Comparison of ENCODE assay signal across 8 mouse cellular contexts in the genomic region with DNA sequence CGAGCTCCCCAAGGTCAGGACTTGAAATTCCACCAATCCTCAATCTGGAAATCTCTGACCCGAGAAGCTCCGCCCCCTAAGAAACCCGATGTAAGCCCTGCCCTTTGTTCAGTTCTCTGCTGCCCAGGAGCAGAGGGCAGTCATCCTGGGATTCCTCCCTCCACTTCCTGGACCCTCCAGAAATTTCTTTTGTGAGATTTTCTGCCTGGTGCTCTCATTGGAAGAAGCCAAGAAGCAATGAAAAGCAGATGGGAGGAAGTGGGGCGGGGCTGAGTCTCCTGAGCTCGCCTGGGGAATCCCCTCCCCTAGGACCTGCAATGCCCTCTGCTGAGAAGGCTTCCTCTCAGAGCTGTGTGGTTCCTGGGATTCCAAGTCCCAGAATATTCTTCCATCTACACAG. TPM values are rescaled to one million over a fixed set of nuclear protein-coding genes. Genes with fewer than 3 reads are reported as not detected.
DNase-seq lines count a peak whose midpoint lies in the region; ATAC-seq and TF ChIP-seq lines count a peak whose summit lies in the region.
"Had no signal": no experiment of that assay in that cellular context is flagged by ENCODE, and none has a peak within 500 bp of the region (broad histone marks: within the 10 kb centered on the region; RNA-seq: fewer than 3 reads in every experiment).

No protein-coding gene starts in this region.

- in situ Hi-C loops in CH12.LX (cut with MboI; ENCODE audit: low pct_ligation_motif_present, low pct_unique_long_range_greater_than_20kb, low sequenced_read_pairs), result no loop called here

- TF ChIP-seq EP300 in CH12.LX (IDR thresholded peaks at IDR 0.05; ENCODE audit: low read length), result peak; percentile 43; the same call in 1 of the 2 replicates

- H3K27ac ChIP-seq in CH12.LX (ENCODE audit: insufficient read depth, low read depth), result no peak overlapping the region
- no peak overlapping the region for H3K27ac ChIP-seq in kidney, embryonic 15.5 days
- H3K27ac ChIP-seq: hindbrain, embryonic 15.5 days had no signal

- H3K9ac ChIP-seq in CH12.LX (ENCODE audit: insufficient read depth, low read depth), result peak overlapping the region; percentile 32; the same call in 1 of the 2 replicates
- H3K9ac ChIP-seq in kidney, embryonic 15.5 days, result no peak overlapping the region
- H3K9ac ChIP-seq: hindbrain, embryonic 15.5 days had no signal

- peak overlapping the region; percentile 46 for H3K4me2 ChIP-seq in CH12.LX (ENCODE audit: insufficient read depth, low read depth, poor library complexity, severe bottlenecking)
- peak overlapping the region; percentile 37 for H3K4me2 ChIP-seq in kidney, embryonic 15.5 days
- H3K4me2 ChIP-seq: hindbrain, embryonic 15.5 days had no signal

- peaks cover 9 to 16% of the 10 kb centered on the region in 2 experiments; a peak in 3 of 4 replicates for H3K4me1 ChIP-seq in CH12.LX (ENCODE audit: control insufficient read depth in 1 of 2, insufficient read depth in 2 of 2)
- H3K4me1 ChIP-seq in kidney, embryonic 15.5 days, result peaks cover 26% of the 10 kb centered on the region

- no peaks in the 10 kb centered on the region for H3K36me3 ChIP-seq in CH12.LX (replicated peaks in 1 of 2; ENCODE audit: control insufficient read depth in 1 of 2, insufficient read depth in 1 of 2, low read length in 1 of 2)
- no peaks in the 10 kb centered on the region for H3K36me3 ChIP-seq in kidney, embryonic 15.5 days
- H3K36me3 ChIP-seq: hindbrain, embryonic 15.5 days had no signal

- no peaks in the 10 kb centered on the region for H3K9me3 ChIP-seq in CH12.LX (replicated peaks; ENCODE audit: low read length)
- H3K9me3 ChIP-seq in kidney, embryonic 15.5 days (replicated peaks), result no peaks in the 10 kb centered on the region
- H3K9me3 ChIP-seq: hindbrain, embryonic 15.5 days had no signal

- ATAC-seq in kidney, embryonic 15.5 days (replicated peaks; ENCODE audit: low FRiP score), result peak; percentile 37; the same call in 1 of the 2 replicates
- peak; percentile 43 for ATAC-seq in megakaryocyte progenitor cell, adult 5-6 weeks (replicated peaks; ENCODE audit: poor library complexity)
- no peak for ATAC-seq in cerebellum, adult (ENCODE audit: insufficient number of reproducible peaks, low FRiP score, low TSS enrichment)

- DNase-seq in A20 (ENCODE audit: low read depth, low spot score), result peak; percentile 76
- DNase-seq in CH12.LX (ENCODE audit: extremely low read depth), result peak; percentile 76
- DNase-seq in fibroblast of lung, adult 2 months (ENCODE audit: low read depth), result peak; percentile 27
- DNase-seq in left cerebral cortex, postnatal 36 days (ENCODE audit: low spot score in 2 of 2), result no peak

- intact Hi-C loops in left cerebral cortex, postnatal 36 days (cut with DNase I), result no loop called here

- no peak for TF ChIP-seq CTCF in CH12.LX (conservative IDR thresholded peaks at IDR 0.05 in 1 of 2, IDR thresholded peaks at IDR 0.05 in 1 of 2; ENCODE audit: low read depth in 2 of 2, low read length in 2 of 2)

- peaks cover 9% of the 10 kb centered on the region for H3K27me3 ChIP-seq in CH12.LX (replicated peaks)
- peaks cover 13% of the 10 kb centered on the region for H3K27me3 ChIP-seq in kidney, embryonic 15.5 days
- H3K27me3 ChIP-seq: hindbrain, embryonic 15.5 days had no signal

- dilution Hi-C loops in CH12.LX (cut with MboI; ENCODE audit: extremely low pct_ligation_motif_present, extremely low pct_unique_long_range_greater_than_20kb, low sequenced_read_pairs), result no loop called here

- no peak for TF ChIP-seq RAD21 in CH12.LX (IDR thresholded peaks at IDR 0.05; ENCODE audit: low read depth, low read length)

- WGBS in kidney, embryonic 15.5 days, result 26% methylated on average over 6 of the region's 6 CpGs

- peak overlapping the region; percentile 31 to 53 (median 52) for H3K4me3 ChIP-seq in CH12.LX (replicated peaks in 1 of 3; ENCODE audit: low read depth in 2 of 3, low read length in 2 of 3, poor library complexity in 1 of 3)
- peak overlapping the region; percentile 5; the same call in 1 of the 2 replicates for H3K4me3 ChIP-seq in kidney, embryonic 15.5 days (replicated peaks)
- H3K4me3 ChIP-seq: hindbrain, embryonic 15.5 days had no signal

- peak; percentile 72 for TF ChIP-seq POLR2A in CH12.LX (IDR thresholded peaks at IDR 0.05; ENCODE audit: low read depth, low read length)

- no peaks in the 10 kb centered on the region for H3K79me2 ChIP-seq in CH12.LX (replicated peaks; ENCODE audit: control insufficient read depth, extremely low read depth, insufficient read depth, poor library complexity, severe bottlenecking)

TF ChIP-seq in CH12.LX, 34 proteins besides CTCF, POLR2A, EP300 and RAD21 (continues in another document):
- TF ChIP-seq ZKSCAN1 (IDR thresholded peaks at IDR 0.05; ENCODE audit: borderline replicate concordance, low read depth, low read length), result no peak
- TF ChIP-seq UBTF (IDR thresholded peaks at IDR 0.05; ENCODE audit: low read depth, low read length), result no peak
- peak; percentile 54; the same call in 1 of the 2 replicates for TF ChIP-seq MXI1 (IDR thresholded peaks at IDR 0.05; ENCODE audit: low read depth, low read length)
- peak; percentile 52; the same call in 1 of the 2 replicates for TF ChIP-seq IRF4 (IDR thresholded peaks at IDR 0.05; ENCODE audit: low read depth, low read length)
- TF ChIP-seq MYC (IDR thresholded peaks at IDR 0.05; ENCODE audit: low read depth, low read length), result 0 out of 2 replicates have a peak, but pooled peaks have one; percentile 28
- no peak for TF ChIP-seq JUN (IDR thresholded peaks at IDR 0.05; ENCODE audit: insufficient read depth, low read depth, low read length)
- 0 out of 2 replicates have a peak, but pooled peaks have one; percentile 48 for TF ChIP-seq ZMIZ1 (IDR thresholded peaks at IDR 0.05; ENCODE audit: low read depth, low read length)
- TF ChIP-seq TCF12 (IDR thresholded peaks at IDR 0.05; ENCODE audit: low read depth, low read length), result peak; percentile 79
- no peak; the same call in 1 of the 2 replicates for TF ChIP-seq ETS1 (conservative IDR thresholded peaks at IDR 0.05; ENCODE audit: low read depth, low read length)
- no peak for TF ChIP-seq USF2 (conservative IDR thresholded peaks at IDR 0.05; ENCODE audit: low read depth, low read length)
- TF ChIP-seq TBP (conservative IDR thresholded peaks at IDR 0.05; ENCODE audit: low read depth, low read length), result peak; percentile 69
- TF ChIP-seq MAX (IDR thresholded peaks at IDR 0.05; ENCODE audit: low read length), result 0 out of 2 replicates have a peak, but pooled peaks have one; percentile 39
- TF ChIP-seq MAFK (IDR thresholded peaks at IDR 0.05; ENCODE audit: insufficient replicate concordance, low read length), result no peak
- TF ChIP-seq E2F4 (IDR thresholded peaks at IDR 0.05; ENCODE audit: insufficient replicate concordance, low read depth, low read length), result no peak
- peak; percentile 81 for TF ChIP-seq MAZ (IDR thresholded peaks at IDR 0.05; ENCODE audit: low read depth, low read length)
- peak; percentile 78 for TF ChIP-seq ELF1 (IDR thresholded peaks at IDR 0.05; ENCODE audit: low read depth, low read length)
- no peak for TF ChIP-seq SMC3 (IDR thresholded peaks at IDR 0.05; ENCODE audit: low read depth, low read length)
- no peak for TF ChIP-seq ZNF384 (IDR thresholded peaks at IDR 0.05; ENCODE audit: low read depth, low read length)
- TF ChIP-seq CHD1 (IDR thresholded peaks at IDR 0.05; ENCODE audit: low read depth, low read length), result peak; percentile 41; the same call in 1 of the 2 replicates
- no peak for TF ChIP-seq ZC3H11A (IDR thresholded peaks at IDR 0.05; ENCODE audit: low read depth, low read length)

RNA-seq across cellular contexts. Expression of a gene that starts 2.9 kb away (rescaled TPM):
- total RNA-seq in CH12.LX (2012; rRNA removed), result not detected in 2 replicates
- total RNA-seq in CH12.LX (2014; rRNA removed), result not detected in 2 replicates
- 0.20 TPM in 1 of 2 replicates, not detected in the other for polyA plus RNA-seq in CH12.LX (2012; ENCODE audit: insufficient read length, low read depth)
- polyA plus RNA-seq in kidney, embryonic 15.5 days (2015; fragmentation: Nextera tagmentation; extraction: Ambion mirVana), result 0.37 and 0.90 TPM in 2 replicates
- not detected in 2 replicates for total RNA-seq in megakaryocyte progenitor cell, adult 5-6 weeks (2015)
- total RNA-seq in megakaryocyte progenitor cell, adult 5-6 weeks (2017), result 0.17 TPM in 1 of 2 replicates, not detected in the other
- total RNA-seq in left cerebral cortex, postnatal 36 days (2021), result 1 to 10 TPM; 1.7 to 1.8 TPM

RNA-seq across cellular contexts. Expression of a gene that starts 13.0 kb away (rescaled TPM):
- total RNA-seq in CH12.LX (2012; rRNA removed) (15.9 and 24.6 TPM in 2 replicates), CH12.LX (2014; rRNA removed) (20.8 and 26.7 TPM in 2 replicates)
- polyA plus RNA-seq in CH12.LX (2012; ENCODE audit: insufficient read length, low read depth), result 23.1 and 23.6 TPM in 2 replicates
- 10.5 and 12.4 TPM in 2 replicates for polyA plus RNA-seq in kidney, embryonic 15.5 days (2015; fragmentation: Nextera tagmentation; extraction: Ambion mirVana)
- total RNA-seq in megakaryocyte progenitor cell, adult 5-6 weeks (2015), result not detected in 2 replicates
- total RNA-seq in megakaryocyte progenitor cell, adult 5-6 weeks (2017), result not detected in 2 replicates
- 1,000 to 10,000 TPM; 1,042 to 1,110 TPM for total RNA-seq in left cerebral cortex, postnatal 36 days (2021)

RNA-seq across cellular contexts. Expression of a gene that starts 26.0 kb away (rescaled TPM):
- total RNA-seq in CH12.LX (2012; rRNA removed) (2.1 and 2.4 TPM in 2 replicates), CH12.LX (2014; rRNA removed) (not detected in 2 replicates)
- 3.3 and 3.4 TPM in 2 replicates for polyA plus RNA-seq in CH12.LX (2012; ENCODE audit: insufficient read length, low read depth)
- polyA plus RNA-seq in kidney, embryonic 15.5 days (2015; fragmentation: Nextera tagmentation; extraction: Ambion mirVana), result 15.3 and 18.2 TPM in 2 replicates
- total RNA-seq in megakaryocyte progenitor cell, adult 5-6 weeks (2015), result 1.6 and 2.2 TPM in 2 replicates
- total RNA-seq in megakaryocyte progenitor cell, adult 5-6 weeks (2017), result 6.0 and 9.0 TPM in 2 replicates
- total RNA-seq in left cerebral cortex, postnatal 36 days (2021), result 1 to 10 TPM; 4.9 TPM

RNA-seq across cellular contexts. Expression of a gene that starts 26.1 kb away (rescaled TPM):
- 3.8 and 4.6 TPM in 2 replicates for total RNA-seq in CH12.LX (2012; rRNA removed)
- 0.50 and 1.7 TPM in 2 replicates for total RNA-seq in CH12.LX (2014; rRNA removed)
- polyA plus RNA-seq in CH12.LX (2012; ENCODE audit: insufficient read length, low read depth), result 27.0 and 35.1 TPM in 2 replicates
- polyA plus RNA-seq in kidney, embryonic 15.5 days (2015; fragmentation: Nextera tagmentation; extraction: Ambion mirVana), result 17.0 and 17.7 TPM in 2 replicates
- 25.2 and 25.7 TPM in 2 replicates for total RNA-seq in megakaryocyte progenitor cell, adult 5-6 weeks (2015)
- total RNA-seq in megakaryocyte progenitor cell, adult 5-6 weeks (2017), result 1.2 and 2.9 TPM in 2 replicates
- total RNA-seq in left cerebral cortex, postnatal 36 days (2021), result 100 to 1,000 TPM; 162 to 175 TPM

RNA-seq across cellular contexts. Expression of a gene that starts 26.6 kb away (rescaled TPM):
- not detected in 2 replicates for total RNA-seq in CH12.LX (2012; rRNA removed)
- not detected in 2 replicates for total RNA-seq in CH12.LX (2014; rRNA removed)
- polyA plus RNA-seq in CH12.LX (2012; ENCODE audit: insufficient read length, low read depth), result not detected in 2 replicates
- polyA plus RNA-seq in kidney, embryonic 15.5 days (2015; fragmentation: Nextera tagmentation; extraction: Ambion mirVana), result not detected in 2 replicates
- not detected in 2 replicates for total RNA-seq in megakaryocyte progenitor cell, adult 5-6 weeks (2015)
- not detected in 2 replicates for total RNA-seq in megakaryocyte progenitor cell, adult 5-6 weeks (2017)
- not detected for total RNA-seq in left cerebral cortex, postnatal 36 days (2021)
- polyA plus RNA-seq: hindbrain, embryonic 15.5 days had no signal

Comparison
In these comparisons a context has a peak if more than half of its experiments do, and no peak if none do; other contexts are left out.
1. DNase-seq: peak in A20 (single experiment), CH12.LX (single experiment) and fibroblast of lung, adult 2 months (single experiment); none in left cerebral cortex, postnatal 36 days (0 of 2).
2. RNA of a gene that starts 13.0 kb away (total RNA-seq): 1,042 to 1,110 TPM in left cerebral cortex, postnatal 36 days; 15.9 to 26.7 TPM in CH12.LX and not detected in megakaryocyte progenitor cell, adult 5-6 weeks; every median in the first group is over 10 times any median in the second.